Mouse (Mus musculus): ENCODE results near the gene Zfp879. TPM values are rescaled to one million over a fixed set of nuclear protein-coding genes. Genes with fewer than 3 reads are reported as not detected.
A peak's percentile ranks its signal among the peaks of the same experiment; 100 is the strongest.

Gene Zfp879
- total and polyA plus RNA-seq, 3 experiments = not detected

DNA sequence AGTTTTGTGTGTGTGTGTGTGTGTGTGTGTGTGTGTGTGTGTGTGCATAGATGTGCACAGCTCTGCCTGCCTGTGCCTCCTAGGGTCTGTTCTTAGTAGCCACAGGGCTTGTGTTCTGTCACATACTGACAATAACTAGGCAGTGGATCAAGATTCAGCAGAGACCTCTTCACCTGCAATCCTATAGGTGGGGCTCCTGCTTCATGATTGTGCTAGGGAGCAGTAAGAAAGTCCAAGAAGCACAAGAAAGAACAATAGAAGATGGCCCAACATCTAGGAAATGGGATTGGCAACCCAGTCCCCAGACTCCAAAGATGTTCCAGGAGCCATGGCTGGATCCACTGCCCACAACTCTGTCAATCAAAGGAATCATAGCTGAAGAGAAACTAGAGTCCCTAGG, 42.5 kb downstream of the Zfp879 start:
- Histone ChIP-seq H3K9ac (ENCODE audit: insufficient read depth, low read depth) (no peak overlapping the region), H3K4me1 (ENCODE audit: control insufficient read depth in 1 of 2, insufficient read depth in 2 of 2) (no peaks in the 10 kb centered on the region), H3K36me3 (replicated peaks in 1 of 2; ENCODE audit: control insufficient read depth in 1 of 2, insufficient read depth in 1 of 2, low read length in 1 of 2) (no peaks in the 10 kb centered on the region), H3K27me3 (replicated peaks) (peaks cover 27% of the 10 kb centered on the region), H3K79me2 (replicated peaks; ENCODE audit: control insufficient read depth, extremely low read depth, insufficient read depth, poor library complexity, severe bottlenecking) (no peaks in the 10 kb centered on the region), H3K9me3 (replicated peaks; ENCODE audit: low read length) (no peaks in the 10 kb centered on the region), H3K4me2 (ENCODE audit: insufficient read depth, low read depth, poor library complexity, severe bottlenecking) (no peak overlapping the region), H3K27ac (ENCODE audit: insufficient read depth, low read depth) (no peak overlapping the region), H3K4me3 (replicated peaks in 1 of 3; ENCODE audit: low read depth in 2 of 3, low read length in 2 of 3, poor library complexity in 1 of 3) (no peak overlapping the region)
- TF ChIP-seq ELF1 (IDR thresholded peaks at IDR 0.05; ENCODE audit: low read depth, low read length) = peak; percentile 23; the same call in 1 of the 2 replicates
- TF ChIP-seq TCF12 (IDR thresholded peaks at IDR 0.05; ENCODE audit: low read depth, low read length) = no peak
- TF ChIP-seq RAD21 (IDR thresholded peaks at IDR 0.05; ENCODE audit: low read depth, low read length) = peak; percentile 77
- TF ChIP-seq SMC3 (IDR thresholded peaks at IDR 0.05; ENCODE audit: low read depth, low read length) = peak; percentile 63
- TF ChIP-seq CTCF (conservative IDR thresholded peaks at IDR 0.05 in 1 of 2, IDR thresholded peaks at IDR 0.05 in 1 of 2; ENCODE audit: low read depth in 2 of 2, low read length in 2 of 2) = peak in 1 of 2 experiments; percentile 69; a peak in 3 of 4 replicates
- no peak for TF ChIP-seq JUN (IDR thresholded peaks at IDR 0.05; ENCODE audit: insufficient read depth, low read depth, low read length)
- DNase-seq (ENCODE audit: extremely low read depth) = peak; percentile 16
- dilution Hi-C loops (cut with MboI; ENCODE audit: extremely low pct_ligation_motif_present, extremely low pct_unique_long_range_greater_than_20kb, low sequenced_read_pairs) (no loop called here), in situ Hi-C loops (cut with MboI; ENCODE audit: low pct_ligation_motif_present, low pct_unique_long_range_greater_than_20kb, low sequenced_read_pairs) (loop anchor here (25.0 kb wide), 1 partner anchor 263 kb away; the partner anchor contains the start of gene Zfp354a)

DNA sequence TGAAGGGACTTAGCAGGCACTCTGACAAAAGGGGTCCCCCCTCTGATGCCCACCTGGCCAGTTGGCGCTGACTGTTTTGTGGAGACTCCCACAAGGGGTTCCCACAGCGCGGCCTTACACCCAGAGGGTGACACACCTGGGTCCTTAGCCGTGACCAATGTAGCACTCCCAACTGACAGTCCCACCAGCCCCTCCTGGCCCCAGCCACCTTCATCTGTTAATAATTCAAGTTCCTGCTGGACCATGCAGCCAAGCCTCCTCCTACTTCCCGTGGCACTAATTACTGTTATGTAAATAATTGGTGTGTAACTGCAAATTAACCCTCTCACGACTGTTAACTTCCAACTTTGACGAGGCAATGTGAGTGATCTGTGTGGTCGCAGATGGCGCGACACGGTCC, 43.7 kb downstream of the Zfp879 start:
- Histone ChIP-seq H3K4me1 (ENCODE audit: control insufficient read depth in 1 of 2, insufficient read depth in 2 of 2) (no peaks in the 10 kb centered on the region), H3K9ac (ENCODE audit: insufficient read depth, low read depth) (no peak overlapping the region), H3K27me3 (replicated peaks) (peaks cover 23% of the 10 kb centered on the region), H3K27ac (ENCODE audit: insufficient read depth, low read depth) (no peak overlapping the region), H3K4me2 (ENCODE audit: insufficient read depth, low read depth, poor library complexity, severe bottlenecking) (no peak overlapping the region), H3K79me2 (replicated peaks; ENCODE audit: control insufficient read depth, extremely low read depth, insufficient read depth, poor library complexity, severe bottlenecking) (no peaks in the 10 kb centered on the region), H3K9me3 (replicated peaks; ENCODE audit: low read length) (no peaks in the 10 kb centered on the region), H3K36me3 (replicated peaks in 1 of 2; ENCODE audit: control insufficient read depth in 1 of 2, insufficient read depth in 1 of 2, low read length in 1 of 2) (no peaks in the 10 kb centered on the region), H3K4me3 (replicated peaks in 1 of 3; ENCODE audit: low read depth in 2 of 3, low read length in 2 of 3, poor library complexity in 1 of 3) (no peak overlapping the region)
- dilution Hi-C loops (cut with MboI; ENCODE audit: extremely low pct_ligation_motif_present, extremely low pct_unique_long_range_greater_than_20kb, low sequenced_read_pairs) = no loop called here
- DNase-seq (ENCODE audit: extremely low read depth) = no peak
- in situ Hi-C loops (cut with MboI; ENCODE audit: low pct_ligation_motif_present, low pct_unique_long_range_greater_than_20kb, low sequenced_read_pairs) = loop anchor here (25.0 kb wide), 1 partner anchor 265 kb away; the partner anchor contains the start of gene Zfp354a
- TF ChIP-seq MYC (IDR thresholded peaks at IDR 0.05; ENCODE audit: low read depth, low read length) = no peak
- no peak for TF ChIP-seq UBTF (IDR thresholded peaks at IDR 0.05; ENCODE audit: low read depth, low read length)
- TF ChIP-seq EP300 (IDR thresholded peaks at IDR 0.05; ENCODE audit: low read length) = no peak
- TF ChIP-seq ELF1 (IDR thresholded peaks at IDR 0.05; ENCODE audit: low read depth, low read length) = no peak
- no peak for TF ChIP-seq NELFE (IDR thresholded peaks at IDR 0.05; ENCODE audit: low read depth, low read length)
- no peak for TF ChIP-seq RCOR1 (conservative IDR thresholded peaks at IDR 0.05; ENCODE audit: low read depth, low read length)
- no peak for TF ChIP-seq RAD21 (IDR thresholded peaks at IDR 0.05; ENCODE audit: low read depth, low read length)
- TF ChIP-seq NRF1 (IDR thresholded peaks at IDR 0.05; ENCODE audit: low read depth, low read length) = no peak
- TF ChIP-seq ZMIZ1 (IDR thresholded peaks at IDR 0.05; ENCODE audit: low read depth, low read length) = no peak
- TF ChIP-seq CHD1 (IDR thresholded peaks at IDR 0.05; ENCODE audit: low read depth, low read length) = no peak
- no peak for TF ChIP-seq MAX (IDR thresholded peaks at IDR 0.05; ENCODE audit: low read length)

Other genes starting within 250 kb of the Zfp879 start
- gene Adamts2, start 239.5 kb downstream of the Zfp879 start, total RNA-seq (2012; rRNA removed) = not detected in 2 replicates
- not detected in 2 replicates for gene Adamts2, start 239.5 kb downstream of the Zfp879 start, total RNA-seq (2014; rRNA removed)
- gene Adamts2, start 239.5 kb downstream of the Zfp879 start, polyA plus RNA-seq (2012; ENCODE audit: insufficient read length, low read depth) = not detected in 2 replicates
- 1.1 and 1.4 TPM in 2 replicates for gene Zfp354c, start 13.8 kb downstream of the Zfp879 start, total RNA-seq (2012; rRNA removed)
- 1.9 and 2.1 TPM in 2 replicates for gene Zfp354c, start 13.8 kb downstream of the Zfp879 start, total RNA-seq (2014; rRNA removed)
- gene Zfp354c, start 13.8 kb downstream of the Zfp879 start, polyA plus RNA-seq (2012; ENCODE audit: insufficient read length, low read depth) = 2.2 TPM in 2 replicates
- 0.08 and 0.21 TPM in 2 replicates for gene Grm6, start 9.1 kb upstream of the Zfp879 start, total RNA-seq (2012; rRNA removed)
- gene Grm6, start 9.1 kb upstream of the Zfp879 start, total RNA-seq (2014; rRNA removed) = 0.23 and 0.42 TPM in 2 replicates
- 0.74 and 1.0 TPM in 2 replicates for gene Grm6, start 9.1 kb upstream of the Zfp879 start, polyA plus RNA-seq (2012; ENCODE audit: insufficient read length, low read depth)
- gene Zfp454, start 46.1 kb upstream of the Zfp879 start, total RNA-seq (2012; rRNA removed) = not detected in 2 replicates
- gene Zfp454, start 46.1 kb upstream of the Zfp879 start, total RNA-seq (2014; rRNA removed) = not detected in 2 replicates
- gene Zfp454, start 46.1 kb upstream of the Zfp879 start, polyA plus RNA-seq (2012; ENCODE audit: insufficient read length, low read depth) = not detected in 2 replicates
- gene Zfp2, start 74.6 kb upstream of the Zfp879 start, total RNA-seq (2012; rRNA removed) = not detected in 2 replicates
- gene Zfp2, start 74.6 kb upstream of the Zfp879 start, total RNA-seq (2014; rRNA removed) = not detected in 2 replicates
- gene Zfp2, start 74.6 kb upstream of the Zfp879 start, polyA plus RNA-seq (2012; ENCODE audit: insufficient read length, low read depth) = not detected in 2 replicates
- gene Zfp354b, start 90.1 kb upstream of the Zfp879 start, total RNA-seq (2012; rRNA removed) = not detected in 2 replicates
- gene Zfp354b, start 90.1 kb upstream of the Zfp879 start, total RNA-seq (2014; rRNA removed) = not detected in 2 replicates
- gene Zfp354b, start 90.1 kb upstream of the Zfp879 start, polyA plus RNA-seq (2012; ENCODE audit: insufficient read length, low read depth) = not detected in 2 replicates
- gene 4933414I15Rik, start 102.2 kb upstream of the Zfp879 start, total RNA-seq (2012; rRNA removed) = not detected in 2 replicates
- not detected in 2 replicates for gene 4933414I15Rik, start 102.2 kb upstream of the Zfp879 start, total RNA-seq (2014; rRNA removed)
- gene 4933414I15Rik, start 102.2 kb upstream of the Zfp879 start, polyA plus RNA-seq (2012; ENCODE audit: insufficient read length, low read depth) = not detected in 2 replicates
- gene Prop1, start 112.2 kb upstream of the Zfp879 start, total RNA-seq (2012; rRNA removed) = not detected in 2 replicates
- not detected in 2 replicates for gene Prop1, start 112.2 kb upstream of the Zfp879 start, total RNA-seq (2014; rRNA removed)
- gene Prop1, start 112.2 kb upstream of the Zfp879 start, polyA plus RNA-seq (2012; ENCODE audit: insufficient read length, low read depth) = not detected in 2 replicates
- not detected in 2 replicates for gene Olfr1378, start 125.0 kb upstream of the Zfp879 start, total RNA-seq (2012; rRNA removed)
- not detected in 2 replicates for gene Olfr1378, start 125.0 kb upstream of the Zfp879 start, total RNA-seq (2014; rRNA removed)
- gene Olfr1378, start 125.0 kb upstream of the Zfp879 start, polyA plus RNA-seq (2012; ENCODE audit: insufficient read length, low read depth) = not detected in 2 replicates
- gene Olfr1377, start 140.4 kb upstream of the Zfp879 start, total RNA-seq (2012; rRNA removed) = not detected in 2 replicates
- gene Olfr1377, start 140.4 kb upstream of the Zfp879 start, total RNA-seq (2014; rRNA removed) = not detected in 2 replicates
- not detected in 2 replicates for gene Olfr1377, start 140.4 kb upstream of the Zfp879 start, polyA plus RNA-seq (2012; ENCODE audit: insufficient read length, low read depth)
- not detected in 2 replicates for gene Olfr51, start 162.0 kb upstream of the Zfp879 start, total RNA-seq (2012; rRNA removed)
- gene Olfr51, start 162.0 kb upstream of the Zfp879 start, total RNA-seq (2014; rRNA removed) = not detected in 2 replicates
- gene Olfr51, start 162.0 kb upstream of the Zfp879 start, polyA plus RNA-seq (2012; ENCODE audit: insufficient read length, low read depth) = not detected in 2 replicates
- gene Olfr54, start 172.7 kb upstream of the Zfp879 start, total RNA-seq (2012; rRNA removed) = not detected in 2 replicates
- not detected in 2 replicates for gene Olfr54, start 172.7 kb upstream of the Zfp879 start, total RNA-seq (2014; rRNA removed)
- gene Olfr54, start 172.7 kb upstream of the Zfp879 start, polyA plus RNA-seq (2012; ENCODE audit: insufficient read length, low read depth) = not detected in 2 replicates
- not detected in 2 replicates for gene Olfr1375, start 206.6 kb upstream of the Zfp879 start, total RNA-seq (2012; rRNA removed)
- not detected in 2 replicates for gene Olfr1375, start 206.6 kb upstream of the Zfp879 start, total RNA-seq (2014; rRNA removed)
- gene Olfr1375, start 206.6 kb upstream of the Zfp879 start, polyA plus RNA-seq (2012; ENCODE audit: insufficient read length, low read depth) = not detected in 2 replicates
- gene Zfp354a, start 217.7 kb upstream of the Zfp879 start, total RNA-seq (2012; rRNA removed) = not detected in 2 replicates
- not detected in 2 replicates for gene Zfp354a, start 217.7 kb upstream of the Zfp879 start, total RNA-seq (2014; rRNA removed)
- not detected in 2 replicates for gene Zfp354a, start 217.7 kb upstream of the Zfp879 start, polyA plus RNA-seq (2012; ENCODE audit: insufficient read length, low read depth)

Data from CH12.LX (cell line).